In the genomic region with DNA sequence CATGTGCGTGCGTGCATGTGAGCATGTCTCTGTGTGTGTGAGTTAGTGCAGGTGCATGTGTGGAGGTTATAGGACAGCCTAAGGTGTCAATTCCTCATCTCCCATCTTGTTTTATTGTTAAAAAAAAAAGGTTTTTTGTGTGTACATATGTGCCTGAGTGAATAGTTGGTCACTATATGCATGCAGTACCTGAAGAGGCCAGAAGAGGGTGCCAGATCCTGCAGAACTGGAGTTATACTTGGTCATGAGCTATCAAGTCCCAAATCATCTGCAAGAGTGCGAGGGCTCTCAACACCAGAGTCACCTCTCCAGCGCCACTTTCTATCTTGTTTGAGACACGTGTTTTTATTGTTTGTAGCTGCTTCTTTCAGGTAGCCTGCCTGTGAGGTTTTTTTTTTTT, we compare ENCODE assay signal across 9 mouse cellular contexts.
A peak's percentile ranks its signal among the peaks of the same experiment; 100 is the strongest.
DNase-seq lines count a peak whose midpoint lies in the region; ATAC-seq lines count a peak whose summit lies in the region.
"Had no signal": no experiment of that assay in that cellular context is flagged by ENCODE, and none has a peak within 500 bp of the region (broad histone marks: within the 10 kb centered on the region; RNA-seq: fewer than 3 reads in every experiment).

No protein-coding gene starts in this region.

- H3K27me3 ChIP-seq in heart, embryonic 12.5 days (replicated peaks), result peaks cover 11% of the 10 kb centered on the region; the same call in 1 of the 2 replicates
- H3K27me3 ChIP-seq: embryonic facial prominence, embryonic 12.5 days had no signal

- intact Hi-C loops in heart, postnatal 25 days (cut with DNase I), result no loop called here

- H3K4me3 ChIP-seq in heart, embryonic 12.5 days, result no peak overlapping the region
- H3K4me3 ChIP-seq: embryonic facial prominence, embryonic 12.5 days had no signal

- no peak overlapping the region for H3K27ac ChIP-seq in heart, embryonic 12.5 days (ENCODE audit: poor library complexity, severe bottlenecking)
- H3K27ac ChIP-seq: embryonic facial prominence, embryonic 12.5 days had no signal

- H3K4me2 ChIP-seq in heart, embryonic 12.5 days, result no peak overlapping the region
- H3K4me2 ChIP-seq: embryonic facial prominence, embryonic 12.5 days had no signal

- no peak overlapping the region for H3K9ac ChIP-seq in heart, embryonic 12.5 days
- H3K9ac ChIP-seq: embryonic facial prominence, embryonic 12.5 days had no signal

- no peaks in the 10 kb centered on the region for H3K4me1 ChIP-seq in heart, embryonic 12.5 days (replicated peaks)
- H3K4me1 ChIP-seq: embryonic facial prominence, embryonic 12.5 days had no signal

- peak; percentile 16 for DNase-seq in heart, postnatal 4 days
- DNase-seq in heart, postnatal 25 days (ENCODE audit: low spot score), result no peak
- peak; percentile 30 for DNase-seq in right cerebral cortex, postnatal 14 days
- no peak for DNase-seq in right cerebral cortex, postnatal 25 days
- peak; percentile 45 for DNase-seq in embryo, embryonic 11 days
- DNase-seq in spleen, postnatal 10 days (ENCODE audit: low spot score in 2 of 2), result peak; percentile 15 to 52
- no peak for DNase-seq in MN1 (ENCODE audit: low spot score)

- WGBS in heart, embryonic 12.5 days, result 75% methylated on average over 5 of the region's 5 CpGs

- H3K36me3 ChIP-seq in heart, embryonic 12.5 days, result no peaks in the 10 kb centered on the region
- H3K36me3 ChIP-seq: embryonic facial prominence, embryonic 12.5 days had no signal

- H3K9me3 ChIP-seq in heart, embryonic 12.5 days (replicated peaks), result no peaks in the 10 kb centered on the region
- H3K9me3 ChIP-seq: embryonic facial prominence, embryonic 12.5 days had no signal

- ATAC-seq in heart, embryonic 12.5 days (ENCODE audit: insufficient number of reproducible peaks, low FRiP score), result no peak

Comparison
In these comparisons a context has a peak if more than half of its experiments do, and no peak if none do; other contexts are left out.
1. DNase-seq: peak in heart, postnatal 4 days (single experiment), right cerebral cortex, postnatal 14 days (single experiment), embryo, embryonic 11 days (single experiment) and spleen, postnatal 10 days (2 of 2); none in heart, postnatal 25 days (single experiment), right cerebral cortex, postnatal 25 days (single experiment) and MN1 (single experiment).